Mouse (Mus musculus) ES-Bruce4 (cell line): Measurements from ENCODE around the gene Antxr2.

Source experiments
- CTCF ChIP-seq: IDR thresholded peaks from one replicate; pipeline ENCODE4 v1.8.1; 2011; ENCODE audit warnings: low read depth, low read length
- EP300 ChIP-seq: IDR thresholded peaks from 2 replicates; pipeline ENCODE4 v1.6.1; 2011; ENCODE audit warnings: low read depth, low read length; ENCODE audit not compliant: insufficient read depth
- POLR2A ChIP-seq: IDR thresholded peaks from one replicate; pipeline ENCODE4 v1.8.1; 2011; ENCODE audit warnings: low read length; ENCODE audit not compliant: insufficient read depth

DNA sequence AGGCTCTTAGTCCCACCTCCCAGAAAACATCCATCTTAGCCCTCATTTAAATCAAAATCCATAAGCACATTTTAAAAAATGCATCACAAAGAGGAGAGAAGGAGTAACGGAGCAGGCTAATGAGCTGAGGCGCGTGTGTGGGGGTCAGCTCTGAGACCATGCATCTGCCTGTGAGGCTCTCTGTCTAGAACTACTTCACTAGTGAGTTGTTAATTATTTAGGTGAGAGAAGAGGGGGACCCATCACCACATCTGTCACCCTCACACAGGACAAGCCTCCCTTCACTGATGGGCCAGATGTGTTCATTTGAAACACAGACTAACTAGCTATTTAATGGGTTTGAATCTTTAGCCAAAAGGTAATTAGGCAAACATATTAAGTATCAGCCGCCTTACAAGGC, 58.8 kb downstream of the Antxr2 start:
- TF ChIP-seq CTCF (no peak), POLR2A (no peak), EP300 (no peak)
